Mouse (Mus musculus) bone marrow macrophage, adult 2 months (primary cell): ENCODE data around the gene Lce1f.

Experiments
- CTCF ChIP-seq: IDR thresholded peaks from 2 replicates; pipeline ENCODE4 v1.5.1; 2012; ENCODE audit warnings: low read depth, mild to moderate bottlenecking, low read length, moderate library complexity
- POLR2A ChIP-seq: IDR thresholded peaks from 2 replicates; pipeline ENCODE4 v1.6.1; 2012; ENCODE audit warnings: mild to moderate bottlenecking, low read depth, low read length, borderline replicate concordance

GRCm38 (mm10) chr3:92722631-92723030 is 2.5 kb upstream of the Lce1f start:
- TF ChIP-seq CTCF (no peak), POLR2A (no peak)
